Mouse (Mus musculus): ENCODE results near the gene Carnmt1. TPM values are rescaled to one million over a fixed set of nuclear protein-coding genes. Genes with fewer than 3 reads are reported as not detected.

Carnmt1 gene
- polyA plus RNA-seq (2012; rRNA removed) = 6.5 and 7.1 TPM in 2 replicates

DNA sequence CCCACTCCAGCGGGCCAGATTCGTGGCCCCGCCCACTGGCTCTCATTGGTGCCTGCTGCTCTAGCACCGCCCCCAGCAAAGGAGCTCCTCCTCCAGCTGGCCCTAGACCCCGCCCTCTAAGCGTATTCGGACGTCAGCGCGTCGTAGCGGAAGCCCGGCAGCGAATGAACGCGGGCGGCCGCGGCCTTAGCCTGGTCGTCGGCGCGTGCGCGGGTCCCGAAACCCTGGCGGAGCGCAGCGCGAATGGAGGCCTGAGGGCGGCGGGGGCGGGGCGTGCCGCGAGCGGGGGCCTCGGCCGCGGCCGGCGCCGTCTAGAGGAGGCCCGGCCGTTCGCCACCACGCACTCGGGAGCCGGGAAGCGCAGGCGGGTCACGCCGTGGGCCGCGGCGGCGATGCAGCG lies at the start of gene Carnmt1:
Gene Carnmt1, plus strand, starts transcription at position 157 of the 400 bp plus-strand sequence.
- under 1% methylated on average over 56 of the region's 58 CpGs for WGBS
- peak; percentile 99 for DNase-seq

DNA sequence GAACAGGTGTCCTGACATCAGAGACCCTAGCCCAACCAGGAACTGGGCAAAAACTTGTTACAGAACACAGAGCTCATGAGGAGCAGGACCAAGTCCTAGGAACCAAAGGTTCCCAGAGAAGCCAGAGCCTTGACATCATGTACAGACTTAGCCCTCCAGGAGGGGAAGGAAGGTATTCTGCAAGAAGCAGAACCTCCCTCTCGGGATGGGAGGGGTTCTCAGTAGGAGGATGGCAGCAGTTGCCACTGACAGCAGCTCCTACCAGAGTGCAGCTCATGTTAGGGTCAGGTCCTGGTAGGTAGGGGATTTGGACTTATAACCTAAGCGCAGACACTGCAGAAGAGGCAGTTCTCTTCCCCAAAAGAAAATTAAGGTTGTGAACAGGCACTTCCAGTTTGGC lies 46.7 kb upstream of the Carnmt1 start:
- Histone ChIP-seq H3K4me3 (replicated peaks; ENCODE audit: extremely low read depth, low read depth, low read length) (no peak overlapping the region), H3K4me1 (ENCODE audit: control insufficient read depth, insufficient read depth, low read length) (peaks cover 19% of the 10 kb centered on the region)
- 69% methylated on average over 2 of the region's 2 CpGs for WGBS
- no peak for TF ChIP-seq CTCF (IDR thresholded peaks at IDR 0.05; ENCODE audit: insufficient read depth, low read length)
- DNase-seq = no peak

More for the DNA sequence above, at the start of gene Carnmt1:
- peak within 1 kb of the TSS; percentile 62 for H3K4me3 ChIP-seq (replicated peaks; ENCODE audit: extremely low read depth, low read depth, low read length)
- TF ChIP-seq CTCF (IDR thresholded peaks at IDR 0.05; ENCODE audit: insufficient read depth, low read length) (no peak), POLR2A (IDR thresholded peaks at IDR 0.05; ENCODE audit: borderline replicate concordance, extremely low read depth, low read depth, low read length) (no peak; the same call in 1 of the 2 replicates)
- H3K4me1 ChIP-seq (ENCODE audit: control insufficient read depth, insufficient read depth, low read length) = peaks cover 11% of the 10 kb centered on the region; the same call in 1 of the 2 replicates

DNA sequence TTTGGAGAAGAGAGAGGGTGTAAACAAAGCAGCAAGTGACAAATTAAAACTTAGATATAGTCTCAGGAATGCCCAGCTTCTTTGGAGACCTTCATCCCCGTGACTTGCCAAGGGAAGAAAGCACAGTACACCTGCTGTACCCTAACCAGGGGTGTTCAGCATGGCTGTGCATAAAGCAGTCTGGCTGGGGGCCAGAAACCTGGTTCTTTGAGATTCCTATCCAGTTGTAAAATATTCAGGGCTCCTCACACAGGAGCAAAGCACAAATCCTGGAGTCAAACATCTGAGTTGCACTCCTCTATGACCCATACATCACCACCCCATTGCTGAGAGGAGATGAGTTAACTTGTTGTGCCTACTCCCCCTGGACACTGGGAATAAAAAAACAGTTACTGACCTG lies 41.0 kb upstream of the Carnmt1 start:
- DNase-seq = peak; percentile 21
- Histone ChIP-seq H3K4me1 (ENCODE audit: control insufficient read depth, insufficient read depth, low read length) (peaks cover 11% of the 10 kb centered on the region; the same call in 1 of the 2 replicates), H3K4me3 (replicated peaks; ENCODE audit: extremely low read depth, low read depth, low read length) (no peak overlapping the region)
- WGBS = 44% methylated on average over 1 of the region's 1 CpGs
- TF ChIP-seq CTCF (IDR thresholded peaks at IDR 0.05; ENCODE audit: insufficient read depth, low read length) (no peak), POLR2A (IDR thresholded peaks at IDR 0.05; ENCODE audit: borderline replicate concordance, extremely low read depth, low read depth, low read length) (no peak)

DNA sequence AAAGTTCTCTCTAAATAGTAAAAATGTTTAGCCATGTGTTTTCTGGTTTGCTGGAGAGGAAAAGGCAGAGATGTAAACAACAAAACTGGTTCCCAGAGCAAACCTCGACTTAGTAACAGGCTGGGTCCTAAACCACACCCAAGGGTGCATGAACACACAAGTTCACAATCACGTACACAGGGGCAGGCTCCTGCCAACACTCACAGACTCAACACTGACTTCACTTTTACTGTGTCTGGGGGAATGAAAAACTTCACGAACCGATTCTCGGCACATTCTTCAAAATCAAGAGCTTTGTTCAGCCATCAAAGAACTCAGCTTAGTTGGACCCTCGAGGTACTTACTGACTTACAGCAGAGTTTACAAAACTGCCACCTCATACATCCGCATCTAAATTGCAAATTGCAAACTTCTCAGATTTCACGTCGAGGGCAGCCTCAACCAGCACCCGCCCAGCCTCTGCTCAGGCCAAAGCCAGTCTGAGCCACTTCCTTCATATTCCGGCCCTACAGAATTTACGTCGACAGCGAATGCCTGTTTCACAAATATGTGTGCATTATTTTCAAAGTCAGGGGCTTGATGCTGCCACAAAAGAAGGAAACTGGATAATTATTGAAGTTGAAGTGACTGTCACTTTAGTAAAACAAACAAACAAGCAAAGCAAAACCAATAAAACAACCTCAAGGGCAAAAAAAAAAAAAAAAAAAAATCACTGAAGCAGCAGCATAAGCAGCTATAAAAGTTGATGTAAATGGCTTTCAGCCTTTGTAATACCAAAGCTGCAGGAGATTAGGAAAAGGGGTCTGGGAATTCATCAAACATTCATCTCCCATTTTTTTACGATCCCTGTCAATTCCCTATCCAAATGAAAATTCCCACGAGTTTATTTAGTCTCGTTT lies 40.1 kb upstream of the Carnmt1 start:
- DNase-seq = peak; percentile 30
- WGBS = under 1% methylated on average over 17 of the region's 17 CpGs
- H3K4me1 ChIP-seq (ENCODE audit: control insufficient read depth, insufficient read depth, low read length) = peaks cover 9% of the 10 kb centered on the region; the same call in 1 of the 2 replicates
- TF ChIP-seq CTCF (IDR thresholded peaks at IDR 0.05; ENCODE audit: insufficient read depth, low read length) (no peak), POLR2A (IDR thresholded peaks at IDR 0.05; ENCODE audit: borderline replicate concordance, extremely low read depth, low read depth, low read length) (no peak)
- peak overlapping the region; percentile 97 for H3K4me3 ChIP-seq (replicated peaks; ENCODE audit: extremely low read depth, low read depth, low read length)

DNA sequence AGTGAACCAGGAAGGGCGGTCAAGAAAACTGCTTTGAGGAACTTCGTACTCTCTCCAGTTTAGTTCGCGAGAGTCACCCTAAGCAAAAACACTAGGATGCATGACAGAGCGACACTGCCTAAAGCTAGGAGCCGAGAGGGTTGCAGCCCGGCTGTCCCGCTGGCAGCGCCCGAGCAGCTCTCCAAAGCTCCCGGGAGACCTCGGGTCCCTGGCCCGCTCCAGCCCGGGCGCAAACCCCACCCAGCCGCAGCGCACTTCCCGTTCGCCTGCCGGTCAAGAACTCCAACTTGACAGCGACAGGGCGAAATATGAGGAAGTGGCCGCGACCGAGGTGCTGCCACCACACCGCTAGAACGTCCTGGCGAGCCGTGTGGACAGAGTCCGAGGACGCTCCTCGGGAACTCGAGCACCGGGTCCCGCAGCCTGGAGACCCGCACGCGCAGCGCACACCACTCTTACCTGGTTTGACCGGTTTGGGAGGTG lies 39.4 kb upstream of the Carnmt1 start:
- WGBS = under 1% methylated on average over 40 of the region's 40 CpGs
- H3K4me1 ChIP-seq (ENCODE audit: control insufficient read depth, insufficient read depth, low read length) = peaks cover 9% of the 10 kb centered on the region; the same call in 1 of the 2 replicates
- peak; percentile 71 for DNase-seq
- no peak for TF ChIP-seq CTCF (IDR thresholded peaks at IDR 0.05; ENCODE audit: insufficient read depth, low read length)
- 0 out of 2 replicates have a peak, but pooled peaks have one; percentile 7 for TF ChIP-seq POLR2A (IDR thresholded peaks at IDR 0.05; ENCODE audit: borderline replicate concordance, extremely low read depth, low read depth, low read length)
- H3K4me3 ChIP-seq (replicated peaks; ENCODE audit: extremely low read depth, low read depth, low read length) = peak overlapping the region; percentile 97

DNA sequence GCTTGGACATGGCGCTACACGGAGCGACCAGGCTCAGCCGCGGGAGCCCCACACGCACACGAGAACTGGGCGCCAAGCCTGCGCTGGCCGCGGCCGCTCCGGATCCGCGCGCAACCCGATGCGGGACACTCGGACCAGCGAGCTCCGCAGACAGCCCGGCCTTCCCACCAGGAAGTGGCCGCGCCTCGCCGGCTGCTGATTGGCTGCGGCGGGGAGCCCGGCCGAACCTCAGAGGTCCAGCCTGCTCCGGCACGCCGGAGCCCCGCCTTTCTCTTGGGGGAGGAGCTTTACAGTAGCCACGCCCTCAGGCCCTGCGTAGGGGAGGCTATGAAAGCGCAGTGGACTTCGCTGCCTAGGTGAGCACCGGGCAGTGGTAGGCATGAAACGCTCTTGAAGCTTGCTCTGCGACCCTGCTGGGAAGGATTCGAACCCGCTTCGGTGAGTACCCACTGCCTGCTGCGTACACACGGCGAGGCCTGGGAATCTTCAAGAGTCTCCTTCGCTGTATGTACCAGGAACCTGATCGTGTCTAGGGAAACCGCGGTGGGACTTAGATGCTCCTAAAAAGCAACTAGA lies 38.8 kb upstream of the Carnmt1 start, which contains the start of the genes Ostf1 and Nmrk1:
Gene Ostf1, minus strand, starts transcription at position 180 of the 576 bp plus-strand sequence.
Gene Nmrk1, plus strand, starts transcription at position 307 of the 576 bp plus-strand sequence.
- WGBS = 1% methylated on average over 51 of the region's 51 CpGs
- DNase-seq = peak; percentile 99
- TF ChIP-seq POLR2A (IDR thresholded peaks at IDR 0.05; ENCODE audit: borderline replicate concordance, extremely low read depth, low read depth, low read length) (peak; percentile 74), CTCF (IDR thresholded peaks at IDR 0.05; ENCODE audit: insufficient read depth, low read length) (no peak)
- Histone ChIP-seq H3K4me3 (replicated peaks; ENCODE audit: extremely low read depth, low read depth, low read length) (peak within 1 kb of the TSS; percentile 97), H3K4me1 (ENCODE audit: control insufficient read depth, insufficient read depth, low read length) (peaks cover 9% of the 10 kb centered on the region; the same call in 1 of the 2 replicates)

DNA sequence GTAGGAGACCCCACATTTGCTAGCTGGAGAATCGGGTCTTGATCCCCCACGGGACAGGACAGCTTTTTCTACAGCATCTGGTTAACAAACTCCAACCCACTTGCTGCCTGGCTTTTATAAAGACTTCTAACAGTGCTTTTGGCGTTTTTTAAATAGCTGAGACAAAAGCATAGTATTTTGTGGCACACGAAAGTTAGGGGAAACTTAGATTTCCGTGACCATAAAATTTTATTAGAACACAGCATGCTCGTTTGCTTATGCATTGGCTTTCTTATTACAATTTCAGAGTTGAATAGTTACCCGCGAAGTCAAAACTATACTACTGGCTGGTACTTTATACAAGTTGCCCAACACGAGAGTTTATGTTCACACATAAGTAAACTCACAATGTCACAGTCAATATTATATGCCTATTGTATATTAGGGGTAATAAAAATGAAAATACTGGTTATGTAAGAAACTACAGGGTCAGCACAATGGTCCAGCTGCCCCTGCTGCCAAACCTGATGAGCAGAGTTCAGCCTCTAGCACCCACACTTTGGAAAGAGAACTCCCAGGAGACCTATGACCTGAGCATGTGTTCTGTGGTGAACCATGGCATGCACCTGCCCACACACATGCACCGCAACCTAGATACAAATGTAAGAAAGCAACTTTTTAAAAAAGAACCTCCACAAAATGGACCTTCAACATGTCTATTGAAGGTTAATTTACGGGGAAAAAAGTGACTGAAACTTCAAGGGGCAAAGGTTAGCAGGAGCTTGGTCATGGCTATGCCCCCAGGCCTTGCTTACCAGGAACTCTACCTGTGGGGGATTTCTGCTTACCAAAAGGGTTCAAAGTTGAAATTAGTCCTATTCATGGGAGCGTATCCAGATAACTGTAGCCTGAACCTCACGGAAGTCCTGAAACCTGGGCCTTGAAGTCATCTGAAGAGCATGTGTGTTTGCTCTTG lies 38.1 kb upstream of the Carnmt1 start:
- WGBS = 65% methylated on average over 13 of the region's 13 CpGs
- peaks cover 9% of the 10 kb centered on the region; the same call in 1 of the 2 replicates for H3K4me1 ChIP-seq (ENCODE audit: control insufficient read depth, insufficient read depth, low read length)
- DNase-seq = no peak
- no peak for TF ChIP-seq POLR2A (IDR thresholded peaks at IDR 0.05; ENCODE audit: borderline replicate concordance, extremely low read depth, low read depth, low read length)
- TF ChIP-seq CTCF (IDR thresholded peaks at IDR 0.05; ENCODE audit: insufficient read depth, low read length) = no peak
- no peak overlapping the region for H3K4me3 ChIP-seq (replicated peaks; ENCODE audit: extremely low read depth, low read depth, low read length)

DNA sequence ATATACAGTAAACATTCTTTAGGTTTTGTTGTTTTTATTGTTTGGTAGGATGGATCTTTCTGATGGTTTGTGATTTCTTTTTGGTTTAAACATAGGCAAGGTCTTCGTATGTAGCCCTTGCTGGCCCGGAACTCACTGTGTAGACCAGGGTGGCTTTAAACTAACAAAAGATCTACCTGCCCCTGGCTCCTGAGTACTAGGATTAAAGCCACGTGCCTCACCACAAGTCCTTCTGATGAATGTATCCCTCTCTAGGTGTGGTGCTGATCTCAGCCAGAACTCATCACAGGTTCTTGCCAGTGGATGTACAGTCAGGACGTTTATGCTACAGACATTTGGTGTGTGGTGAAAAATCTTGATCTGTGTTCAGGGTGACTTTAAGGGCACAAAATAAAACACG lies 32.6 kb upstream of the Carnmt1 start:
- TF ChIP-seq CTCF (IDR thresholded peaks at IDR 0.05; ENCODE audit: insufficient read depth, low read length) = no peak
- TF ChIP-seq POLR2A (IDR thresholded peaks at IDR 0.05; ENCODE audit: borderline replicate concordance, extremely low read depth, low read depth, low read length) = no peak
- Histone ChIP-seq H3K4me3 (replicated peaks; ENCODE audit: extremely low read depth, low read depth, low read length) (no peak overlapping the region), H3K4me1 (ENCODE audit: control insufficient read depth, insufficient read depth, low read length) (no peaks in the 10 kb centered on the region)
- no peak for DNase-seq
- WGBS = 85% methylated on average over 5 of the region's 5 CpGs
